In genomic region chr9:90108272-90108671, GRCm38 (mm10) we compare ENCODE assay signal across 21 mouse cellular contexts.
"Had no signal": no experiment of that assay in that cellular context is flagged by ENCODE, and none has a peak within 500 bp of the region (broad histone marks: within the 10 kb centered on the region; RNA-seq: fewer than 3 reads in every experiment).

No protein-coding gene starts in this region.

- H3K9ac ChIP-seq: hindbrain, embryonic 12.5 days; hindbrain, embryonic 14.5 days; limb, embryonic 12.5 days; liver, embryonic 13.5 days; liver, embryonic 15.5 days had no signal

- H3K4me3 ChIP-seq: gastrocnemius, adult 2 months; heart, adult 2 months; hindbrain, embryonic 10.5 days; hindbrain, embryonic 12.5 days; left cerebral cortex, adult 2 months; limb, embryonic 10.5 days; limb, embryonic 12.5 days; liver, embryonic 13.5 days; liver, embryonic 15.5 days had no signal

- H3K9me3 ChIP-seq: hindbrain, embryonic 10.5 days; hindbrain, embryonic 12.5 days; limb, embryonic 10.5 days; limb, embryonic 12.5 days; liver, embryonic 13.5 days; liver, embryonic 15.5 days had no signal

- H3K27ac ChIP-seq: gastrocnemius, adult 2 months; heart, adult 2 months; hindbrain, embryonic 10.5 days; hindbrain, embryonic 12.5 days; hindbrain, embryonic 14.5 days; kidney, postnatal 0 days; left cerebral cortex, adult 2 months; limb, embryonic 10.5 days; limb, embryonic 12.5 days; liver, embryonic 13.5 days; liver, embryonic 15.5 days had no signal

- H3K4me2 ChIP-seq: heart, embryonic 11.5 days; hindbrain, embryonic 12.5 days; hindbrain, embryonic 14.5 days; limb, embryonic 12.5 days; liver, embryonic 13.5 days; liver, embryonic 15.5 days had no signal

- DNase-seq: gastrocnemius, adult 2 months; gastrocnemius, postnatal 10 days; gastrocnemius, postnatal 25 days; heart, adult 2 months; heart, postnatal 10 days; heart, postnatal 4 days; kidney, adult 11 months; kidney, adult 8-10 months; kidney, postnatal 14 days; liver, embryonic 13.5 days had no signal

- ATAC-seq: hindbrain, embryonic 16.5 days; intestine, embryonic 16.5 days had no signal

- H3K27me3 ChIP-seq: hindbrain, embryonic 12.5 days; limb, embryonic 12.5 days; liver, embryonic 13.5 days; liver, embryonic 15.5 days had no signal
